Mouse (Mus musculus) CH12.LX (cell line): ENCODE measurements at regions not wholly inside any gene's neighbourhood (a gene's known extent, or its start where the extent isn't known, plus 50 kb on each side); places are given as distances from the start of the nearest gene placed in this dataset.

Experiments
- CTCF ChIP-seq, 2 experiments: IDR thresholded peaks in 1 of 2; conservative IDR thresholded peaks in 1 of 2; 2 replicates each; pipeline ENCODE4 v1.5.1; 2011 to 2012; ENCODE audit warnings: low read depth in 2 of 2, low read length in 2 of 2, improper control_type of control experiment in 1 of 2, inconsistent platforms in 1 of 2, mild to moderate bottlenecking in 1 of 2, moderate library complexity in 1 of 2
- POLR2A ChIP-seq: IDR thresholded peaks from 2 replicates; pipeline ENCODE4 v1.6.1; 2011; ENCODE audit warnings: low read depth, mild to moderate bottlenecking, improper control_type of control experiment, low read length
- POLR2AphosphoS2 ChIP-seq: IDR thresholded peaks from 2 replicates; pipeline ENCODE4 v1.6.1; 2011; ENCODE audit warnings: low read depth, low read length, improper control_type of control experiment
- ZKSCAN1 ChIP-seq: IDR thresholded peaks from 2 replicates; pipeline ENCODE4 v1.6.1; 2012; ENCODE audit warnings: low read depth, inconsistent platforms, low read length, improper control_type of control experiment, borderline replicate concordance

GRCm38 (mm10) chr17:75763391-75763790, 211.6 kb upstream of the Fam98a start:
- TF ChIP-seq POLR2A, result no peak
- TF ChIP-seq CTCF (conservative IDR thresholded peaks at IDR 0.05 in 1 of 2, IDR thresholded peaks at IDR 0.05 in 1 of 2; ENCODE audit: low read depth in 2 of 2, low read length in 2 of 2), result no peak
- no peak for TF ChIP-seq POLR2AphosphoS2
- TF ChIP-seq ZKSCAN1, result no peak
